In genomic region chr9:88380542-88380941, GRCm38 (mm10) we compare ENCODE assay signal across 21 mouse cellular contexts.
"Had no signal": no experiment of that assay in that cellular context is flagged by ENCODE, and none has a peak within 500 bp of the region (broad histone marks: within the 10 kb centered on the region; RNA-seq: fewer than 3 reads in every experiment).

No protein-coding gene starts in this region.

- H3K27ac ChIP-seq: heart, adult 2 months; heart, embryonic 13.5 days; heart, embryonic 15.5 days; hindbrain, embryonic 13.5 days; hindbrain, embryonic 15.5 days; hindbrain, postnatal 0 days; layer of hippocampus, adult 2 months; left cerebral cortex, adult 2 months; limb, embryonic 10.5 days; limb, embryonic 12.5 days had no signal

- H3K4me2 ChIP-seq: heart, embryonic 11.5 days; heart, embryonic 13.5 days; heart, embryonic 15.5 days; hindbrain, embryonic 13.5 days; hindbrain, embryonic 15.5 days; limb, embryonic 12.5 days had no signal

- H3K4me1 ChIP-seq: heart, embryonic 13.5 days; heart, embryonic 15.5 days; hindbrain, embryonic 13.5 days; hindbrain, embryonic 15.5 days; limb, embryonic 10.5 days; limb, embryonic 12.5 days had no signal

- H3K4me3 ChIP-seq: heart, adult 2 months; heart, embryonic 13.5 days; heart, embryonic 15.5 days; hindbrain, embryonic 13.5 days; hindbrain, embryonic 15.5 days; layer of hippocampus, adult 2 months; left cerebral cortex, adult 2 months; limb, embryonic 10.5 days; limb, embryonic 12.5 days had no signal

- H3K9me3 ChIP-seq: heart, embryonic 13.5 days; heart, embryonic 15.5 days; hindbrain, embryonic 13.5 days; hindbrain, embryonic 15.5 days; limb, embryonic 10.5 days; limb, embryonic 12.5 days had no signal

- H3K27me3 ChIP-seq: heart, embryonic 13.5 days; heart, embryonic 15.5 days; hindbrain, embryonic 13.5 days; hindbrain, embryonic 15.5 days; limb, embryonic 12.5 days had no signal

- DNase-seq: gastrocnemius, postnatal 14 days; gastrocnemius, postnatal 36 days; heart, adult 2 months; heart, postnatal 14 days; kidney, adult 11 months; kidney, adult 2 months; kidney, adult 9 months; kidney, postnatal 10 days; kidney, postnatal 25 days; kidney, postnatal 4 days had no signal

- H3K9ac ChIP-seq: heart, embryonic 13.5 days; heart, embryonic 15.5 days; hindbrain, embryonic 13.5 days; hindbrain, embryonic 15.5 days; limb, embryonic 12.5 days had no signal

- ATAC-seq: hindbrain, postnatal 0 days; intestine, embryonic 16.5 days had no signal
